Mouse (Mus musculus) small intestine, adult 2 months (tissue): ENCODE data around the gene Hnrnpk.

Experiments used
- CTCF ChIP-seq: fragments of 200-500 bp; IDR thresholded peaks from 2 replicates; pipeline ENCODE4 v1.5.1; 2012; ENCODE audit warnings: low read depth, mild to moderate bottlenecking, control low read depth, inconsistent platforms, low read length, moderate library complexity, mixed read lengths; ENCODE audit not compliant: insufficient replicate concordance, insufficient read length; ENCODE audit errors: extremely low read depth
- POLR2A ChIP-seq: fragments of 200-500 bp; IDR thresholded peaks from 2 replicates; pipeline ENCODE4 v1.6.1; 2012; ENCODE audit warnings: low read depth, mild to moderate bottlenecking, control low read depth, inconsistent platforms, low read length, moderate library complexity

- TF ChIP-seq CTCF, result no peak
- no peak for TF ChIP-seq POLR2A
Measured at GRCm38 (mm10) chr13:58443787-58444186, 40.6 kb upstream of the Hnrnpk start.
